16 mouse cellular contexts compared by ENCODE assay signal in the genomic region with DNA sequence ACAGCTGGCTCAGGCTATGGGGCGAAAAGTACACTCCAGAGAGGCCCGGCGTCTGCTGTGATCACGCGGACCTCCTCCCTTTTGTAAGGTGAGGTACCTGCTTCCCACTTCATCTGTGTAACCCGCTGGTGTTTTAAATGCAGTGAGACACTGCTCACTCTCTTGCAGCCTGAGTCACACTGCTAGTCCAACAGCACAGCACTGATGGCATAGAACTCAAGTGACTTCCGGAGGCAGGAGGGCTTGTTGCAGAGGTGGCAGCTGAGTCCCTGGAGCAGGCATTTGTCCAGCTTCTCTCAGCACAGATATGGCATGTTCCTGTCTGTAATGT. TPM values are rescaled to one million over a fixed set of nuclear protein-coding genes. Genes with fewer than 3 reads are reported as not detected.
DNase-seq lines count a peak whose midpoint lies in the region; ATAC-seq and TF ChIP-seq lines count a peak whose summit lies in the region.
"Had no signal": no experiment of that assay in that cellular context is flagged by ENCODE, and none has a peak within 500 bp of the region (broad histone marks: within the 10 kb centered on the region; RNA-seq: fewer than 3 reads in every experiment).

No protein-coding gene starts in this region.

- peaks cover 4% of the 10 kb centered on the region; the same call in 1 of the 2 replicates for H3K36me3 ChIP-seq in lung, embryonic 14.5 days (ENCODE audit: insufficient read depth)
- H3K36me3 ChIP-seq in heart, postnatal 0 days (replicated peaks; ENCODE audit: control insufficient read depth, insufficient read depth, low read length), result no peaks in the 10 kb centered on the region

- no peaks in the 10 kb centered on the region for H3K9me3 ChIP-seq in lung, embryonic 14.5 days (ENCODE audit: low read depth, low read length)
- H3K9me3 ChIP-seq in heart, postnatal 0 days (replicated peaks; ENCODE audit: control insufficient read depth, low read length), result no peaks in the 10 kb centered on the region

- H3K27ac ChIP-seq in lung, embryonic 14.5 days (ENCODE audit: low read depth), result no peak overlapping the region
- peak overlapping the region; percentile 56 for H3K27ac ChIP-seq in heart, postnatal 0 days (ENCODE audit: low read depth)
- H3K27ac ChIP-seq: hindbrain, embryonic 14.5 days; liver, embryonic 14.5 days had no signal

- no peak overlapping the region for H3K9ac ChIP-seq in lung, embryonic 14.5 days
- H3K9ac ChIP-seq in heart, postnatal 0 days (replicated peaks; ENCODE audit: low read depth, low read length), result no peak overlapping the region
- H3K9ac ChIP-seq: hindbrain, embryonic 14.5 days; liver, embryonic 14.5 days had no signal

- TF ChIP-seq EP300 in heart, postnatal 0 days (IDR thresholded peaks at IDR 0.05; ENCODE audit: low read depth), result no peak

- no peak overlapping the region; the same call in 1 of the 2 replicates for H3K4me2 ChIP-seq in lung, embryonic 14.5 days
- no peak overlapping the region for H3K4me2 ChIP-seq in heart, postnatal 0 days (ENCODE audit: low read depth, low read length)
- H3K4me2 ChIP-seq: hindbrain, embryonic 14.5 days had no signal

- intact Hi-C loops in heart, postnatal 36 days (cut with DNase I), result loop anchor here (1.0 to 2.0 kb wide), 2 partner anchors 22 to 266 kb away; no protein-coding TSS in a partner anchor

- whole genome bisulfite sequencing in lung, embryonic 14.5 days, result 54% methylated on average over 7 of the region's 7 CpGs
- WGBS in heart, postnatal 0 days, result 32% methylated on average over 7 of the region's 7 CpGs

- DNase-seq in heart, adult 11 months, result peak; percentile 89
- DNase-seq in heart, postnatal 36 days, result no peak
- peak; percentile 48 for DNase-seq in lung, embryonic 14.5 days
- DNase-seq in lung, postnatal 25 days (ENCODE audit: low spot score), result no peak
- peak; percentile 33 for DNase-seq in MN1 (ENCODE audit: low spot score)
- DNase-seq in heart, postnatal 0 days (ENCODE audit: low spot score), result no peak
- DNase-seq in urinary bladder, postnatal 4 days (ENCODE audit: low spot score in 2 of 2), result no peak
- no peak for DNase-seq in right cerebral cortex, postnatal 10 days (ENCODE audit: low spot score in 2 of 2)
- DNase-seq: cerebellum, adult 9-11 months; gastrocnemius, postnatal 36 days; kidney, adult 11 months; right cerebral cortex, postnatal 25 days; thymus, adult 18-20 months had no signal

- no peak for ATAC-seq in lung, embryonic 14.5 days (ENCODE audit: insufficient read depth)
- ATAC-seq in heart, postnatal 0 days (ENCODE audit: insufficient read depth, low read depth), result no peak
- ATAC-seq: midbrain, embryonic 16.5 days had no signal

- 0 out of 2 replicates have a peak, but pooled peaks cover 5% of the 10 kb centered on the region for H3K27me3 ChIP-seq in lung, embryonic 14.5 days (ENCODE audit: insufficient read depth, low read length)
- no peaks in the 10 kb centered on the region for H3K27me3 ChIP-seq in heart, postnatal 0 days (ENCODE audit: control insufficient read depth, insufficient read depth, low read length)

- no peak for TF ChIP-seq CTCF in lung, embryonic 14.5 days (IDR thresholded peaks at IDR 0.05; ENCODE audit: low read depth)
- TF ChIP-seq CTCF in heart, postnatal 0 days (IDR thresholded peaks at IDR 0.05; ENCODE audit: low read depth), result no peak

- H3K4me3 ChIP-seq in lung, embryonic 14.5 days (ENCODE audit: low read depth, low read length), result no peak overlapping the region
- H3K4me3 ChIP-seq in heart, postnatal 0 days (ENCODE audit: low read depth, low read length), result no peak overlapping the region

- H3K4me1 ChIP-seq in lung, embryonic 14.5 days (ENCODE audit: insufficient read depth), result peaks cover 35% of the 10 kb centered on the region
- H3K4me1 ChIP-seq in heart, postnatal 0 days (ENCODE audit: control insufficient read depth, insufficient read depth), result peaks cover 13% of the 10 kb centered on the region

RNA-seq across cellular contexts. Expression of gene Fam43a, which starts 5.2 kb away (rescaled TPM):
- 10 to 100 TPM; 27.4 to 31.6 TPM for total RNA-seq in heart, postnatal 36 days (2021)
- polyA plus RNA-seq in lung, embryonic 14.5 days (2014; fragmentation: Nextera tagmentation; extraction: Ambion mirVana), result 11.1 and 13.0 TPM in 2 replicates
- total RNA-seq in heart, postnatal 0 days (2014; rRNA removed; ENCODE audit: low replicate concordance), result 40.6 and 46.0 TPM in 2 replicates
- polyA plus RNA-seq in heart, postnatal 0 days (2015; fragmentation: Nextera tagmentation; extraction: Ambion mirVana), result 16.2 and 17.1 TPM in 2 replicates

RNA-seq across cellular contexts. Expression of gene Lsg1, which starts 17.4 kb away (rescaled TPM):
- 10 to 100 TPM; 19.6 to 20.4 TPM for total RNA-seq in heart, postnatal 36 days (2021)
- polyA plus RNA-seq in lung, embryonic 14.5 days (2014; fragmentation: Nextera tagmentation; extraction: Ambion mirVana), result 67.3 and 68.5 TPM in 2 replicates
- total RNA-seq in heart, postnatal 0 days (2014; rRNA removed; ENCODE audit: low replicate concordance), result 11.6 and 15.8 TPM in 2 replicates
- 29.9 and 32.8 TPM in 2 replicates for polyA plus RNA-seq in heart, postnatal 0 days (2015; fragmentation: Nextera tagmentation; extraction: Ambion mirVana)

RNA-seq across cellular contexts. Expression of gene Tmem44, which starts 54.1 kb away (rescaled TPM):
- 1 to 10 TPM; 5.1 to 8.5 TPM for total RNA-seq in heart, postnatal 36 days (2021)
- polyA plus RNA-seq in lung, embryonic 14.5 days (2014; fragmentation: Nextera tagmentation; extraction: Ambion mirVana), result 25.4 and 27.1 TPM in 2 replicates
- total RNA-seq in heart, postnatal 0 days (2014; rRNA removed; ENCODE audit: low replicate concordance), result 31.1 and 33.5 TPM in 2 replicates
- polyA plus RNA-seq in heart, postnatal 0 days (2015; fragmentation: Nextera tagmentation; extraction: Ambion mirVana), result 11.8 and 14.6 TPM in 2 replicates

Comparison
In these comparisons a context has a peak if more than half of its experiments do, and no peak if none do; other contexts are left out.
1. DNase-seq: peak in heart, adult 11 months (single experiment), lung, embryonic 14.5 days (single experiment) and MN1 (single experiment); none in heart, postnatal 36 days (0 of 2), lung, postnatal 25 days (single experiment), heart, postnatal 0 days (single experiment), urinary bladder, postnatal 4 days (0 of 2) and right cerebral cortex, postnatal 10 days (0 of 2).